Mouse (Mus musculus): ENCODE measurements at regions not wholly inside any gene's neighbourhood (a gene's known extent, or its start where the extent isn't known, plus 50 kb on each side); places are given as distances from the start of the nearest gene placed in this dataset.
A peak's percentile ranks its signal among the peaks of the same experiment; 100 is the strongest.

- DNase-seq: no peak
These were observed 449.8 kb downstream of the Wdr11 start for GRCm38 (mm10) chr7:130041402-130041965.

GRCm38 (mm10) chr7:130042296-130042910 is 450.7 kb downstream of the Wdr11 start:
- no peak for DNase-seq

GRCm38 (mm10) chr7:130043397-130044234 is 452.0 kb downstream of the Wdr11 start:
- peak; percentile 56 to 71 for DNase-seq

- DNase-seq: no peak
These were observed 452.5 kb downstream of the Wdr11 start for GRCm38 (mm10) chr7:130044235-130044553.

- DNase-seq: no peak
These were observed 452.9 kb downstream of the Wdr11 start for GRCm38 (mm10) chr7:130044581-130044980.

GRCm38 (mm10) chr7:130046086-130046485 is 454.4 kb downstream of the Wdr11 start:
- peak in 1 of 2 experiments; percentile 26 for DNase-seq

GRCm38 (mm10) chr7:130047293-130048034 is 455.8 kb downstream of the Wdr11 start:
- DNase-seq: no peak

- DNase-seq: no peak
These were observed 456.6 kb downstream of the Wdr11 start for GRCm38 (mm10) chr7:130048106-130048772.

GRCm38 (mm10) chr7:130049461-130049860 is 457.8 kb downstream of the Wdr11 start:
- DNase-seq: no peak

GRCm38 (mm10) chr7:130050120-130050519 is 458.5 kb downstream of the Wdr11 start:
- no peak for DNase-seq

- no peak for DNase-seq
These were observed 460.7 kb downstream of the Wdr11 start for GRCm38 (mm10) chr7:130052376-130052775.

GRCm38 (mm10) chr7:130057708-130058107 is 462.5 kb downstream of the Ate1 start:
- peak in 1 of 2 experiments; percentile 24 for DNase-seq

- DNase-seq: peak; percentile 52 to 66
These were observed 461.9 kb downstream of the Ate1 start for GRCm38 (mm10) chr7:130058267-130058666.

GRCm38 (mm10) chr7:130059684-130060607 is 460.2 kb downstream of the Ate1 start:
- no peak for DNase-seq

GRCm38 (mm10) chr7:130064500-130064899 is 455.7 kb downstream of the Ate1 start:
- peak in 1 of 2 experiments; percentile 33 for DNase-seq

GRCm38 (mm10) chr7:130068316-130068715 is 451.9 kb downstream of the Ate1 start:
- DNase-seq: no peak

- peak; percentile 13 to 16 for DNase-seq
These were observed 446.8 kb downstream of the Ate1 start for GRCm38 (mm10) chr7:130073388-130073787.

GRCm38 (mm10) chr7:130073890-130074819 is 446.0 kb downstream of the Ate1 start:
- DNase-seq: peak; percentile 67 to 74

GRCm38 (mm10) chr7:130082662-130083061 is 437.5 kb downstream of the Ate1 start:
- DNase-seq: no peak

GRCm38 (mm10) chr7:130085706-130086105 is 434.5 kb downstream of the Ate1 start:
- DNase-seq: no peak
